Mouse (Mus musculus) WW6 (cell line): Measurements from ENCODE around the gene Lefty1.
"Not testable (repeated sequence)": the region's sequence is repeated elsewhere in the genome, so short reads cannot be mapped to it uniquely, and the experiment has no call there.

Experiments used
- DNase-seq: peaks from one replicate; pipeline ENCODE4 v3.0.0-alpha.2; 2013; ENCODE audit warnings: low read depth, low spot score

Lefty1 gene

GRCm38 (mm10) chr1:180956401-180956800 is 21.6 kb downstream of the Lefty1 start:
- DNase-seq: no peak

GRCm38 (mm10) chr1:180956973-180957381 is 22.2 kb downstream of the Lefty1 start:
- DNase-seq: no peak

- no peak for DNase-seq
These were observed 23.2 kb downstream of the Lefty1 start for GRCm38 (mm10) chr1:180957989-180958388.

DNA sequence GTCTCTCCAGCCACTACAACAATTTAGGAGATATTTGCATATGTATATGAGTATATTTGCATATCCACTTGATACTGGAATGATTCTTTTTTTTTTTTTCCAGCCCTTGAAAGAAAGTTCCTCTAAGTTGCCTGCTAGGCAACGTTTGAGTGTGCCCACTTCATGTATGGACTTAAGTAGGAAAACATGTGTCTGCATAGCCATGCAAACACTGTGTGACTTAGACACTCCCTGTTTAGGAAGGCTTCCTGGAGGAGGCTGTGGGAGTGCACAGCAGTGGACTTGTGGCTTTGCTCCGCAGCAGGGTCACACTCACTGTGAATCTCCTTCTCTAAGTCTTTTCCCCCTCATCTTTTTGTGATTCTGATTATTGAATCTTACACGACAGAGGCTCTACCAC is 24.0 kb downstream of the Lefty1 start:
- no peak for DNase-seq

- no peak for DNase-seq
These were observed 31.0 kb downstream of the Lefty1 start for GRCm38 (mm10) chr1:180965786-180966185.

DNA sequence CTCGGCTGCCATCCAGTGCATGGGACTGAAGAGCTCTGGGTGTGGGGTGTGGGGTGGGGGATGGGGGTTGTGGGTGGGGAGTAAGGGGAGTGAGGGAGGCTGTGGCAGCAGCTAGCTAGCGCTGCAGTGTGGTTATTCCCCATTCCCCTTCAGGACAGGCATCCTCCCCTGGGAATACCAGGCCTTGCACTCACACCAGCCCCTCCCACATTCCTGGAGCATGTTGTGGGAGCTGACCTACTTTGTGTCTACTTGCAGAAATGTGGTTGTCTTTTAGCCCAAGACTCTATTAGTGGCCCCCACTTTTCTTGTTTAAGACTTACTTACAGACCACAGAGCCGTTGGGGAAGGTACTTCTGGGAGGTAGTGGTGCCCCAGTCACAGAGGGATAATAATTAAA is 31.7 kb downstream of the Lefty1 start:
- DNase-seq: no peak

GRCm38 (mm10) chr1:180967261-180967660 is 32.4 kb downstream of the Lefty1 start:
- DNase-seq: no peak

DNA sequence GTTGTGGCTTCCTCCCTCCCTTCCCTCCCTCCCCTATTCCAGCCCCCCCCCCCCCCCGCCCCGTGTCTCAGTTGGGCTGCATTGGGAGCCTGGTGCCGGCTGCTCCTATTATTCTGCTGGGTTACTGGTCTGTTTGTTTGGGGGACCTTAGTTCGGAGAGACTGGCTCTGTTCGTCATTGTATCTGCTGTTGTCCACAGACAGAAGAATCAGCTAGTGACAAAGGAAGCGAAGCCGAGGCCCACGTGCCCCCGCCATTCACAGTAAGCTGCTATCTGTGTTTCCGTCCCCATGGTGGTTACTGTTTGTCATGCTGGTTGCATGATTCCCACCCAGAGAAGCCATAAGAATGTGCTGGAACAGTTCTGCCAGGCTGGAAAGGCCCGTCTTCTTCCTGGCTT is 38.1 kb downstream of the Lefty1 start:
- DNase-seq: no peak

GRCm38 (mm10) chr1:180974126-180974746 is 39.4 kb downstream of the Lefty1 start:
- peak; percentile 49 for DNase-seq

DNA sequence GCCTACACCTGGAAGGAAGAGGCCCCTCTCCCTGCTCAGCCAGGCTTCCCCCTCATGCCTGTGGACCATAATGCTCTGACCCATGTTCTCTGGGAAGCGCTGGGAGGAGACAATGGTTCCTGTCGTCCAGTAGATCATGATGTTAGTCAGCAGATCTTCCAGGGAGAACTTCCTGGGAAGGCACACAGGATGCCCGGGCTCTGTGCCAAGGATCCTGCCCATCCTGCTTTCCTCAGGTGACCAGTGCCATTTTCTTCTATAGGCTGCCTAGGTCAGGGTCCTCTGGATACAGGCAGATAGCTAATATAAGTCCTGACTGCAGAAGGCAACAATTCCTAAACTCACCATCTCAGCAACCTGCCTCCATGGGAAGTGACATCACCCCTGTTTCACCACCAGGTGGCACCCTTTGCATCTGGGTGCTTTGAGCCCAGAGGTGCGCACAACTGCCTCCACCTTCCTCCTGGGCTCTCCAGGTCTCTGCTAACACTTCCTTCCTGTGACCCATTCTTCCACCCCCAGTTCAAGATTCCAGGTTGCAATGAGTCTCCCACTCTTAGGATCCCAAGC is 41.4 kb downstream of the Lefty1 start:
- DNase-seq: no peak

- no peak for DNase-seq
These were observed 44.8 kb downstream of the Lefty1 start for GRCm38 (mm10) chr1:180979484-180980251.

DNA sequence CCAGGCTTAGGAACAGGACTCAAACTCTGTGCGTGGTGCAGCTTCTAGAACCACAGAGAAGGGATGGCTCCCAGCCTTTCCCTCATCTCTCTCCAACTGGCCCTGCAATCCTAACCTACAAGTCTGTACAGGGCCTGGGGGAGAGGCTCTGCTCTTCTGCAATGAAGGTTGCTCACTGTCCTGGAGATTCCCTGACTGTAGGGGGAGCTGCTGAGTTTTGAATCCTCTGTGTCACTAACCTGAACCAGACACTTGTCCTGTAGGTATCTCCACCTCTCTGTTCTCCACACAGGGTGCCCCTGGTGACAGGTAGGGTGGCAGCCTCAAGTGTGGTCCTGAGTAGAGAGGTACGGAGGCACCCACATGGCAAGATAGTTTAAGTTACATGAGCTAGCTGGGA is 45.6 kb downstream of the Lefty1 start:
- DNase-seq: no peak

DNA sequence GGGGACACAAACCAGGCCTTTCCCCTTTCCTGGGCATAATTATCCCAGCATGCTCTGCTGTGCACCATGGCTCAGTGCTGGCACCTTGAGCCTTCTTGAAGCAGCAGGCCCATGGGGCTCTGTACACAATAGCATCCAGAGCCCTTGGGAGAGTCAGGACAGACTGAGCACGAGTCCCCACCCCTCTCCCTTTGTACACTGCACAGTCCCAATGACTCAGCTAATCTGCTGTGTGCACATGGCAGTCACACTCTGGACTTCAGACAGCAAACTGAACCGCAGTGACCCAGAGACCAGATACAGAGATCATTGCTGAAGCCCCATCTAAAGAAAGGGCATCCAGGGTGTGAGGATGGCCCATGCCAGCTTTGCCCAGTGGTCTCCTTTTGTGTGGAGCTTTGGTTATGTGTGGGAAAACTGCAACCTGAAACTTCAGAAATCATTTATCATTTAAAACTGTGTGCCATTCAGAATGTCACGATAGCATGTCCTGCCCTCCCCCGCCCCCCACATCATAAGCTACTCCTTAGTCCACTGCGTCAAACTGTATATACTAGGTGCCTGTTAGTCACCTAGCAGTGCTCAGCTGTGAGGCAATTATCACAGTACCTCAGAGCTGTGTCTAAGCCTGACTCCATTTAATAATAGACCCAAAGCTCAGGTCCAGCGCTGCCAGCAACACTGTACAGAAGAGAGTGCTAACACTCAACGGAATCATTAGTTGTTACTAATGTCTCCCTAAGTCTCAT is 46.6 kb downstream of the Lefty1 start:
- not testable (repeated sequence) for DNase-seq

DNA sequence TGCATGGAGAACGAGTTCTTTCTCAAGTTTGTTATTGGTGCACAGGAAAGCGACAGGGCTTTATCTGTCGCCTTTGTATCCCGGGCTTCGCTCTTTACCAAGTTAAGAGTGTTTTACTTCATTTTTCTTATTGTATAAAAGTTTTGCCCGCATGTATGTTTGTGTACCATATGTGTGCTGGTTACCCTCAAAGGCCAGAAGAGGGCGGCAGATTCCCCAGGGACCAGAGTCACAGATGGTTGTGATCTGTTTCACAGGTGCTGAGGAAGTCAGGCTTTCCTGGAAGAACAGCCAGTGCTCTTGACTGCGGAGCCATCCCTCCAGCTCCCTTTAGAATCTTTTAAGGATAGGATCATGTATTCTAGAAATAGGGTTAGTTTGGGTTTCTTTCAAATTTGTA is 51.9 kb downstream of the Lefty1 start:
- DNase-seq: no peak

- peak; percentile 56 for DNase-seq
These were observed 52.9 kb downstream of the Lefty1 start for GRCm38 (mm10) chr1:180987759-180988158.
